Mouse (Mus musculus): ENCODE data around the gene Ssr2.

DNA sequence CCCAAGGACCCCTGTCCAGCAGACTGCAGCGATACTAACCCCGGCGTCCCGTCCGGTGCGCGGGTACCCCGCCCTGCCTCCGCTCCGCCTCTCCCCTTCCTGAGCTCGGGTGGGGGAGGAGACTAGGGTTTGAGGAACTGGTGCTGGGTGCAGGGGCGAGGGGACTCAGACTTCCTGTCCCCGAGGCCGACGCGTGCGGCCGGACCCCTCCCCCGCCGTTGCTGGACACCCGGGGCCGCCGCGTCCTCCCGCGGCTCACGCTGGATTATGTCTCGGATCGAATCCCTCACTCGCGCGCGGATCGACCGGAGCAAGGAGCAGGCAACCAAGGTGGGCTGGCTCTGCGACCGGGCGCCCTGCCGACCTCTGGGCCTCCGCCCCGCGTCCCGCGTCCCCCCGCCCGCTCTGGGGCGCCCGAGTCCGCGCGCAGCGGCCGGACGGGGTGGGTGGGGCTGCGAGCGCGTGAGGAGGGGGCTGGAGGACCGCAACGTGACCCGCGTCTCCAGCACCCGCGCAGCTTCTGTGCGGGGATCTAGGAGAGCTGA is 45.4 kb downstream of the Ssr2 start:
- no peak for TF ChIP-seq CTCF (IDR thresholded peaks at IDR 0.05; ENCODE audit: control insufficient read depth, insufficient read depth, insufficient read length)
- no peak for TF ChIP-seq MYOG (IDR thresholded peaks at IDR 0.05; ENCODE audit: control insufficient read depth, extremely low read depth, insufficient read length)
- no peak for TF ChIP-seq FOSL1 (IDR thresholded peaks at IDR 0.05; ENCODE audit: insufficient read depth, low read length, poor library complexity, severe bottlenecking)
- TF ChIP-seq USF1 (IDR thresholded peaks at IDR 0.05; ENCODE audit: low read depth) = no peak
- TF ChIP-seq MAX (IDR thresholded peaks at IDR 0.05) = no peak
- no peak for TF ChIP-seq MYOD1 (IDR thresholded peaks at IDR 0.05; ENCODE audit: control insufficient read depth, insufficient read length, low read depth)
